Mouse (Mus musculus) myocyte (in vitro differentiated cells): Measurements from ENCODE around the gene Gmfg. TPM values are rescaled to one million over a fixed set of nuclear protein-coding genes. Genes with fewer than 3 reads are reported as not detected.

ENCODE experiments used
- H3K27me3 ChIP-seq: one replicate; pipeline ENCODE4 v1.6.1; 2011; ENCODE audit not compliant: control insufficient read depth, insufficient read depth, insufficient read length
- H3K36me3 ChIP-seq: one replicate; pipeline ENCODE4 v1.6.1; 2011; ENCODE audit not compliant: control insufficient read depth, insufficient read depth
- H3K4me2 ChIP-seq: one replicate; pipeline ENCODE4 v1.6.1; 2011; ENCODE audit warnings: low read depth, control low read depth
- H3K4me3 ChIP-seq: one replicate; pipeline ENCODE4 v1.5.1; 2011; ENCODE audit warnings: mild to moderate bottlenecking, control low read depth, moderate library complexity
- H3K79me2 ChIP-seq: one replicate; pipeline ENCODE4 v1.6.1; 2011; ENCODE audit not compliant: control insufficient read depth, insufficient read depth
- H3ac ChIP-seq: one replicate; pipeline ENCODE4 v1.6.1; 2011; ENCODE audit not compliant: control insufficient read depth, insufficient read length
- CEBPB ChIP-seq: IDR thresholded peaks from 2 replicates; pipeline ENCODE4 v1.6.1; 2011; ENCODE audit warnings: mild to moderate bottlenecking, moderate library complexity; ENCODE audit not compliant: poor library complexity, insufficient read depth, severe bottlenecking
- E2F4 ChIP-seq: IDR thresholded peaks from one replicate; pipeline ENCODE4 v1.6.1; 2011; ENCODE audit warnings: mild to moderate bottlenecking, control low read depth, moderate library complexity; ENCODE audit not compliant: insufficient read depth
- MAX ChIP-seq: IDR thresholded peaks from one replicate; pipeline ENCODE4 v1.6.1; 2011; ENCODE audit warnings: low read depth, mild to moderate bottlenecking, control low read depth
- MYOD1 ChIP-seq, 3 experiments: IDR thresholded peaks; one replicate each; pipeline ENCODE4 v1.6.1; 2011; ENCODE audit warnings: control low read depth in 2 of 3, low read depth in 2 of 3, mild to moderate bottlenecking in 2 of 3, moderate library complexity in 1 of 3; ENCODE audit not compliant: insufficient read length in 2 of 3, control insufficient read depth in 1 of 3
- MYOG ChIP-seq, 3 experiments: IDR thresholded peaks; one replicate each; pipeline ENCODE4 v1.6.1; 2011; ENCODE audit warnings: control low read depth in 2 of 3, low read depth in 2 of 3, mild to moderate bottlenecking in 2 of 3; ENCODE audit not compliant: insufficient read length in 2 of 3, control insufficient read depth in 1 of 3, insufficient read depth in 1 of 3
- POLR2A ChIP-seq: IDR thresholded peaks from one replicate; pipeline ENCODE4 v1.6.1; 2011; ENCODE audit warnings: low read depth, mild to moderate bottlenecking, control low read depth, moderate library complexity; ENCODE audit not compliant: insufficient read length
- POLR2AphosphoS2 ChIP-seq: IDR thresholded peaks from one replicate; pipeline ENCODE4 v1.6.1; 2011; ENCODE audit warnings: low read depth, control low read depth; ENCODE audit not compliant: insufficient read length
- REST ChIP-seq: IDR thresholded peaks from one replicate; pipeline ENCODE4 v1.6.1; 2011; ENCODE audit warnings: mild to moderate bottlenecking, control low read depth, moderate library complexity; ENCODE audit not compliant: insufficient read depth, insufficient read length
- SRF ChIP-seq: IDR thresholded peaks from one replicate; pipeline ENCODE4 v1.6.1; 2011; ENCODE audit warnings: low read depth; ENCODE audit not compliant: control insufficient read depth, insufficient read length
- TCF12 ChIP-seq: IDR thresholded peaks from one replicate; pipeline ENCODE4 v1.6.1; 2011; ENCODE audit warnings: mild to moderate bottlenecking, control low read depth; ENCODE audit not compliant: poor library complexity, insufficient read depth, severe bottlenecking
- TCF3 ChIP-seq: IDR thresholded peaks from one replicate; pipeline ENCODE4 v1.6.1; 2011; ENCODE audit warnings: low read depth, control low read depth; ENCODE audit not compliant: insufficient read length
- USF1 ChIP-seq: IDR thresholded peaks from one replicate; pipeline ENCODE4 v1.6.1; 2011; ENCODE audit warnings: low read depth, mild to moderate bottlenecking, control low read depth, moderate library complexity
- polyA plus RNA-seq: library from polyadenylated mRNA; unstranded; fragments of >200 nt; fragmentation: generic; extraction: Trizol; gene quantifications from one replicate; pipeline ENCODE4 v1.2.1, GENCODE M21; 2012; ENCODE audit warnings: missing spikeins

Gene Gmfg
- polyA plus RNA-seq, 1 experiment: not detected

DNA sequence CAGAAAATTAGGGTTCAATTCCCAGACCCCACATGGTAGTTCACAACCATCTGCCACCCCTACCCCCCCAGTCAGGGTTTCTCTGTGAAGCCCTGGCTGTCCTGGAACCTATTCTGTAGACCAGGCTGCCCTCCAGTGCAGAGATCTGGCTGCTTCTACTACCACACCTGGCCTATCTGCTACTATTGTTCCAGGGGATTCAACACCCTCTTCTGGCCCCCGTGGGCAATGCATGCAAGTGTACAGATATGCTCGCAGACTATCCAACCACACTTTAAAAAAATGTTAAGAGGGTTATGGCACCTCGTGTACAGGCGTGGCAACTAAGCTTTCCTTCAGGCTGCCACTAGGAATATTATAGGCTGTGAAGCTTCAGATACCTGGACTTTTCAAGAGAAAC is 24.4 kb upstream of the Gmfg start:
- Histone ChIP-seq H3K4me3 (no peak overlapping the region), H3K27me3 (no peaks in the 10 kb centered on the region), H3K79me2 (no peaks in the 10 kb centered on the region), H3K4me2 (no peak overlapping the region), H3ac (no peak overlapping the region), H3K36me3 (peaks cover 34% of the 10 kb centered on the region)
- TF ChIP-seq MYOD1 (IDR thresholded peaks at IDR 0.05; ENCODE audit: control insufficient read depth in 1 of 3, insufficient read length in 2 of 3, low read depth in 2 of 3): no peak
- TF ChIP-seq MYOG (IDR thresholded peaks at IDR 0.05; ENCODE audit: control insufficient read depth in 1 of 3, insufficient read depth in 1 of 3, insufficient read length in 2 of 3, low read depth in 2 of 3): no peak
- no peak for TF ChIP-seq SRF
- no peak for TF ChIP-seq TCF3
- no peak for TF ChIP-seq REST
- no peak for TF ChIP-seq TCF12
- TF ChIP-seq E2F4: no peak
- no peak for TF ChIP-seq MAX
- no peak for TF ChIP-seq POLR2A
- TF ChIP-seq USF1: no peak
- TF ChIP-seq POLR2AphosphoS2: no peak

DNA sequence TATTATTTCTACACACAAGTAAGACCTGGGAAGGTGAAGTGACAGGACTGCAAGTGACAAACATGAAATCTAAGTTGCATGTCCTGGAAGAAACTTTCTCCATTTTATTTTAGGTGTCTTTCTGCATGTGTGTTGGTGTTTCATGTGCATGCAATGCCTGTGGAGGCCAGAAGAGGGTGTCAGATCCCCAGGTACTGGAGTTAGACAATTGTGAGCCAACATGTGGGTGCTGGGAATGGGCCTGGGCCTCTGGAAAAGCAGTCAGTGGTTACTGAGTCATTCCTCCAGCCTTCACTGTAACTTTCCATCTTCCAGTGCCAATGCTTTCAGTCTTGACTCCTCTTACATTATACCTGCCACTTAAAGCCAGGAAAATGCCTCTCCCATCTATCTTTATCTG is 19.9 kb upstream of the Gmfg start:
- H3K4me2 ChIP-seq: no peak overlapping the region
- peaks cover 6% of the 10 kb centered on the region for H3K79me2 ChIP-seq
- TF ChIP-seq SRF: no peak
- TF ChIP-seq E2F4: no peak
- no peak for TF ChIP-seq MYOD1 (IDR thresholded peaks at IDR 0.05; ENCODE audit: control insufficient read depth in 1 of 3, insufficient read length in 2 of 3, low read depth in 2 of 3)
- TF ChIP-seq USF1: no peak
- H3K36me3 ChIP-seq: peaks cover 60% of the 10 kb centered on the region
- no peak overlapping the region for H3K4me3 ChIP-seq
- H3K27me3 ChIP-seq: no peaks in the 10 kb centered on the region
- H3ac ChIP-seq: no peak overlapping the region

DNA sequence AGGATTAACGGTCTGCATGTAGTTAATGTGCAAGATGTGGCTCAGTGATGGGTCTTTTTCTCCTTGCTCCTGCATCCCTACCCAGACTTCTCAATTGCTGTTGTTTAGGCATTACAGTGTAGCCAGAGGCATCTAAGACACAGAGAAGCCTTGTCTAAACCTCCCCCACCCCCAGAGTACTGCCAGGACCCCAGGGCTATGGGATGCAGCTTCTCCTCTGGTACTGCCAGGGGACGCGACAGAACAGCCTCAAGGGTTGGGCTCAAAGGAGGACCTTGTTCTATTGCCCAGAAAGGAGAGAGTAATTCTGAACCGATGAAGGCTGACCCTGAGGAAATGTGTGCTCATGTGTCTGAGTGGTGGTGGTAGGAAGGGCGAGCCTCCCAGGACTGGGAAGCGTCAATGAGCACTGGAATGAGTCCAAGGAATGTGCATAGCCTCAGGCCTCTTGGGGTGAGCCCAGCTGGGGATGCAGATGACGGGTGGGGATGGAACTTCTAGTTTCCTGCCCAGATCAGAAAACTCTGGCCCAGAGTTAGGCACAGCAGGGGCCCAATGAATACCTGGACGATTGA is 19.1 kb upstream of the Gmfg start:
- Histone ChIP-seq H3K4me2 (no peak overlapping the region), H3K4me3 (no peak overlapping the region), H3K36me3 (peaks cover 64% of the 10 kb centered on the region), H3K27me3 (no peaks in the 10 kb centered on the region), H3K79me2 (peaks cover 6% of the 10 kb centered on the region), H3ac (no peak overlapping the region)
- TF ChIP-seq MYOG (IDR thresholded peaks at IDR 0.05; ENCODE audit: control insufficient read depth in 1 of 3, insufficient read depth in 1 of 3, insufficient read length in 2 of 3, low read depth in 2 of 3) (no peak), CEBPB (no peak), MAX (no peak), E2F4 (no peak), TCF3 (no peak), SRF (no peak)

DNA sequence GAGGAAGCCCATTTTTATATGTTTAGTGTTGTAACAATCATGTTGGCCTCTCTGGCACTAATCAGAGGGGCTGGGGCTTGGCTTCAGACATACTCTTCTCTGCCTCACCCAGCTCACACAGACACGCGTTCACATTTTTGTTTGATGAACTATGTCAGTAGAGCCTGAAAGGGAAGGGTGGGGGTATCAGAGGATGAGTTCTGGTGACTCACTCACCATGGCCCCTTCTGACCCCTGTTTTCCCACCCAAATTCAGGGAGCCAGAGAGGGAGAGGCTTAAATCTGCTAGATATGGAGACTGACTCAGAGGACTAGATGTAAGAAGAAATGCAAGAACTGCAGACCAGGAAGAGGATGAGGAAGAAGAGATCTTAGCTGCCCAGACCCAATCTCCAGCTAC is 17.8 kb upstream of the Gmfg start:
- TF ChIP-seq MYOD1 (IDR thresholded peaks at IDR 0.05; ENCODE audit: control insufficient read depth in 1 of 3, insufficient read length in 2 of 3, low read depth in 2 of 3) (no peak), SRF (no peak), MYOG (IDR thresholded peaks at IDR 0.05; ENCODE audit: control insufficient read depth in 1 of 3, insufficient read depth in 1 of 3, insufficient read length in 2 of 3, low read depth in 2 of 3) (no peak), CEBPB (no peak), POLR2A (no peak), USF1 (no peak), MAX (no peak), E2F4 (no peak), TCF12 (no peak), POLR2AphosphoS2 (no peak), TCF3 (no peak), REST (no peak)
- Histone ChIP-seq H3ac (no peak overlapping the region), H3K27me3 (no peaks in the 10 kb centered on the region), H3K79me2 (peaks cover 6% of the 10 kb centered on the region), H3K36me3 (peaks cover 58% of the 10 kb centered on the region), H3K4me3 (no peak overlapping the region), H3K4me2 (no peak overlapping the region)

DNA sequence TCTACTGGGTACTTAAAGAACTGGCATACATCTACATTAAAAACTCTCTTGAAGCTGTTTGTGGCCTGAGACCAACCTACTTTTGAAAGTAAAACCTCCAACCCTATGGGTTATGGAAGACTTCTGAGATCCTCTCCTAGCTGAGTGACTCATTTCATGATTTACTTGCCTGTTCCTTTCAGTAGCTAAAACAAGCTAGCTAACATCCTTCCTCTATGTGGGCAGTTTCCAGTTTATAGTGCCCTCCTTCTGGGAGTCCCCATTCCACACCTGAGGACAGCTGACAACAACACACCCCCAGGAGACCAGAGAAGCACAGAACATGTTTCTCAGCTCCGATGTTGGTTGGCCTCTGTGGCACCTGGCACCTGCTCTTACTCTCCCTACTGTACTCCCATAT is 14.2 kb upstream of the Gmfg start:
- H3ac ChIP-seq: no peak overlapping the region
- H3K4me2 ChIP-seq: no peak overlapping the region
- no peak for TF ChIP-seq TCF3
- TF ChIP-seq SRF: no peak
- no peak for TF ChIP-seq MYOG (IDR thresholded peaks at IDR 0.05; ENCODE audit: control insufficient read depth in 1 of 3, insufficient read depth in 1 of 3, insufficient read length in 2 of 3, low read depth in 2 of 3)
- TF ChIP-seq REST: no peak
- no peak for TF ChIP-seq CEBPB
- no peak for TF ChIP-seq USF1
- TF ChIP-seq MYOD1 (IDR thresholded peaks at IDR 0.05; ENCODE audit: control insufficient read depth in 1 of 3, insufficient read length in 2 of 3, low read depth in 2 of 3): no peak
- H3K36me3 ChIP-seq: peaks cover 31% of the 10 kb centered on the region
- peaks cover 34% of the 10 kb centered on the region for H3K79me2 ChIP-seq
- H3K4me3 ChIP-seq: no peak overlapping the region
- H3K27me3 ChIP-seq: no peaks in the 10 kb centered on the region
